Mouse (Mus musculus): Measurements from ENCODE around the gene Rrp15.
"Not testable (repeated sequence)": the region's sequence is repeated elsewhere in the genome, so short reads cannot be mapped to it uniquely, and the experiment has no call there.

Rrp15 gene

DNA sequence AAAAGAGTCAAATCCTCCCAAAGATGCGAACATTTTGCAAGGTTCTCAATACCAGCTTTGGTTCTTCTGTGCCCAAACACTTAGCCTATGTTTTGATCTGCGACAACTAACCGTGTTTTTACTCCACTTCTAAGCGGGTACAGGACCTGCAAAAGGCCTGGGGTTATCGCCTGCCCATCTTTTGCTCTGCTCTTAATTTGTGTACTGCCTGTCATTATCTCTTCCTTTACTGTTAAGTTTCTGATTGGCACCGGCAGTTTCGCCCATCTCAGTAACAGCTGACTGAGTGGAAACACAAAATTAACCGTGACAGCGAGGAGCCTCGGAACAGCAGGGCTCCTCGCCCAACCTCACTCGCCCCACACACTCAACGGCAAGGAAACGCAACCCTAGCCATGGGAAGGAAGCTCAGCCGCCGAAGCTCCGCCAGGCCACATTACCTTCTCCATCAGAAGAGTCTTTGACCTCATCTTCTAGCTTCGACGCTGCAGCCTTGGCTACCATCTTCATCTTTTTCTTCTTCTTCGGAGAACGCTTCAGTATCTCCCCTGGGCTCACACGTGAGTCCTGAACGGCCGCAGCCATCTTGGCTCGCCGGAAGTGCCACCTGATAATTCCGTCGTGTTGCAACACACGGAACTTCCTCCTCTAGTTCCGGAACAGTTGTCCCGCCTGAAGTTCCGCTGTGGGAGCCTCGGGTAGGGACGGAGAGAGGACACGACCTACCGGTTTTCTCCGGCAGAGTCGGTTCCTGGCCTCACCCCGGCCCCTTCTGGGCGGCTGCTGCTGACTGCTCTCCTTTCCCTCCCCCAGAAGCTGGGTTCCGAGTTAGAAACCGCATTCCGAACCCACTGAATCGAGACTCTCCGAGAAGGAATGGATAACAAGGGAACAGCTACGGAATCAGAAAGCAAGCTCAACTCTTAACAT, at the start of gene Rrp15:
Rrp15 (minus strand) TSS at position 635 of the 930 bp plus-strand sequence.
- DNase-seq (ENCODE audit: low spot score), result peak; percentile 83

DNA sequence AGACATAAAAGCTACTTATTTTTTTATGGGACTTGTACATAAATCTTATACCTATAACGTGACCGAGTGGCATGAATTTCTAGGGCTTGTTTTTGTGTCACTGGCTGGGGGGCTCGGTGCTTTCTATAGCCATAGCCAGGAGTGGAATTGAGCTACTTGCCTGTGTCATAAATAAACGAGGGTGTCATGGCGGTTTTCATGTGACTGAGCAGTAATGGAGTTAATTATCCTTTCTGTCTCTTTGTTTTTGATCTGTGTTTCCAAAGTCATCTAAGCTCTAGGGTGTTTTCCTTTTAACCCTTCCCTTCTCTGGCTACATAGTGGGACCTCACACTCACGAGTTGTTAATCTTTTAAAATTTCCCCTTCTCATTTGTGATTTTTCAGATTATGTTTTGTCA, 48.8 kb upstream of the Rrp15 start:
- DNase-seq (ENCODE audit: low spot score), result no peak

DNA sequence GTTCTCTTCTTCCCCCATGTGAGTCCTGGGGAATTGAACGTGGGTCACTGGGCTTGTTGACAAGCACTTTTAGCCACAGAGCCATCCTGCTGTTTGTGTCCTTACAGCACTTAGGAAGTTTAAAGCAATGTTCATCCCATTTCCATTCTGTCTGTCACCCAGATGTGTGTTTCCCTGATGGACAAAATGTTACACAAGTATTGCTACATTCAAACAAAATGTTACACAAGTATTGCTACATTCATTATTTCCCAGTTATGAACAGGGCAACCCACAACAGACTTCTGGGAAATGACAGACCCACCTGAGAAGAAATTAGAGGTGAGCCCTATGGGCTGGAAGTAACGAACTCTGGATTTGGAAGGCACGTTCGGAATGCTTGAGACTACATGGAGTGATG, 36.2 kb upstream of the Rrp15 start:
- DNase-seq (ENCODE audit: low spot score), result no peak

GRCm38 (mm10) chr1:186780826-186781225, 31.7 kb upstream of the Rrp15 start:
- no peak for DNase-seq (ENCODE audit: low spot score)

DNA sequence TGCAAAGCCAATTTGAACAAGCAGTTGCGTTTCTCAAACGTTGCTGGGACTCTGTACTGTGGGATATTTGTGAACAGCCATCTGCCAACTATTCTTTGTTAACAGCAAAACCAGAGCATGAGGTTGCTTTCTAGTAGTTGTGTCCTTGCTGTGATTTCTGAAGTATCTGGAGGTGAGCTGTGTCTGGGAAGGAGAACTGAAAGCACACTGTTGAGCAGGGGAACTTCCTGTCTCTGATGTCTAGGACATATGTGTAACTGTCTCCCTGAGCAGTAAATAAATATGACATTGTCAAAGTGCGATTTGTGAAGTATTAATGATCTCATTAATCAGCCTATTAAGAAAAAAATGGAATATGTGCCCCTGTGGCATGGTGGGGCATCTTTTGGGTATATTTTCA, 24.0 kb upstream of the Rrp15 start:
- DNase-seq (ENCODE audit: low spot score), result no peak

DNA sequence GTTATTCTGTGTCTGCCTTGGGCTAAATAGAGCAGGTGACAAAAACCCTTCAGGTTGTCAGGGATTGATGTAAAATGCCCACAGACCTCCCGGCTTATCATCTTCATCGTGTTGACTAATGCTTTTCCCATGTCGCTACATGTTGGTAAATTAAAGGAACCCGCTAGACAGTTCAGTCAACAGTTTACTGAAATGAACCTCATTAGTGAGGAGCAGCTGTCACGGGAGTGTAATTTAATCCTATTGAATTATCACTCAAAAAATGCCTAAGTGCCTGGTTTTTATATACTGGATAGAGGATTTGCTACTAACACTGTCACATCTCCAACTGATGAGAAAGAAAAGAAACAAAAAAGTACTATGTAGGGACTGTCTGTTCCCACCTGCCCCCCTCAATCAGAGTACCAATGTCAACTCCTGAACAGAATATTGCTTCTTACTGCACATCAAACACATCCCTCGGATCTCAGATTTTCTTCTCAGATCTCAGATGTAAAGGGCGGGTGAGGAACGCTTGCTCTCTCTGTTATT, 23.5 kb upstream of the Rrp15 start:
- no peak for DNase-seq (ENCODE audit: low spot score)

DNA sequence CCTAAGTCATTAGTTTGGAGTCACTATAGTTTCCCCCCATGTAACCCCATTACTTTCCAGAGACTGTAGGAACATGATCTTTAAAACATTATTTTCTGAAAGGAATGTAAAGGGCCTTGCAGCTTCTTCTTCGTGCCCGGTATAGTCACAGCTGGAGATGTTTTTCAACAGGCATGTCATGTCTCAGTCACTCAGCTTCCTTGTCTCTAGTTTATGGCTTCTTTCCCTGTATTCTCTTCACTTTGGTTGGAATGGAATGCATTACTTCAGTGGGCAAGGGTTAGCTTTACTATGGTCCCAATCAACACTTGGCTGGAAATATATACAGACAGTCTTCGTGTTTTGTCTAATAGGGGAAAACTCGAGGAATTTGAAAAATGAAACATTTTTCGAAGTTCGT, 22.8 kb upstream of the Rrp15 start:
- no peak for DNase-seq (ENCODE audit: low spot score)

DNA sequence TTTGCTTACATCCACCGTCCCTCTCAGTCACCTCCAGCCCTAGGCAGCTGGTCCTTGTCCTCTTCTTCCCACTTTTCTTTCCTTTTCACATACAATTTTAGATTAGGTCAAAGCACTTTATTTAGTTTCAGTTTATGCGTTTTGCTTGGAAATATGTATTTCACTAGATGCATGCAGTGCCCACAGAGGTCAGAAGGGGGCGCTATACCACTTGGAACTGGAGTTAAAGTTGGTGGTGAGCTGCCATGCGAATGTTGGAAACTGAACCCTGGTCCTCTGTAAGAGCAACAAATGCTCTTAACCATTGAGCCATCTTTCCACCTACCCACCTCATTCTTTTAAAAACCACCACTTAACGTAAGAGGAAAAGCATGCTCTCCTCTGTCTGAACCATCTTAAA, 21.5 kb upstream of the Rrp15 start:
- no peak for DNase-seq (ENCODE audit: low spot score)

- no peak for DNase-seq (ENCODE audit: low spot score)
These were observed 19.2 kb upstream of the Rrp15 start for GRCm38 (mm10) chr1:186768392-186768791.

DNA sequence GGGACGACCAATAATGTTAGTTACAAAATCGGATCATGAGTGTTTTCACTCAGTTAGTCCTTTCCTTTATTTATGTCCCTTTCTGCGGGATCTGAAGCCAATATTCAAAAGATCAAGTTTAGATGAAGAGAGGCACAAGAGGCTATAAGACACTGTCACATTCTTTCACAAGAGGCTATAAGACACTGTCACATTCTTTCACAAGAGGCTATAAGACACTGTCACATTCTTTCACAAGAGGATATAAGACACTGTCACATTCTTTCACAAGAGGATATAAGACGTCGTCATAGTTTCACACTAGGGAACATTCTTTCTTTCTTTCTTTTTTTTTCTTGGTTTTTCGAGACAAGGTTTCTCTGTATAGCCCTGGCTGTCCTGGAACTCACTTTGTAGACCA, 14.3 kb upstream of the Rrp15 start:
- DNase-seq (ENCODE audit: low spot score), result not testable (repeated sequence)

DNA sequence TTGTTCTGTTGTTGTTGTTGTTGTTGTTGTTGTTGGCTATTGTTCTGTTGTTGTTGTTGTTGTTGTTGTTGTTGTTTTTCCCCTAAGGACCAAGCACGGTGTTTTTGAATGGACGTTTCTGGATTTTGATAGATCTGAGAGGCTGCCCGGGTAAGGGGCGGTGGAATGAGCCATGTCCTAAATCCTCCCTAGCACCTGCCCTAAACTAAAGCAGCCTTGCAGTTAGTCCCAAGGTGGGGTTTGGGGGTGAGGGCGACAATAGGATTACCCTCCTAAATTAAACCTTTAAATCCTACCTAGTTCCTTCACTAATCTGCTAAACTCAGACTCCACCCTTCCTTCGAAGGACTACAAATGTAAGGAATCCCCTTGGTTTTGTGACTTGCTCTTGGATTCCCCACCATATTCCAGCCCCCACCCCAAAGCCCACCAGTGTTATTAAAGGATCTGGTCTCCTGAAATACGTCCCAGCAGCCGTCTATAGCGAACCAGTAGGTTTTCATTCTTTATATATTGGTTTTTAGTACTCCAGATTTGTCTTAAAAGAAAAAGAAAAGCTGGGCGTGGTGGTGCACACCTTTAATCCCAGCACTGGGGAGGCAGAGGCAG, 621 bp upstream of the Rrp15 start:
- no peak for DNase-seq (ENCODE audit: low spot score)

GRCm38 (mm10) chr1:186739828-186740227, 9.3 kb downstream of the Rrp15 start:
- no peak for DNase-seq (ENCODE audit: low spot score)

DNA sequence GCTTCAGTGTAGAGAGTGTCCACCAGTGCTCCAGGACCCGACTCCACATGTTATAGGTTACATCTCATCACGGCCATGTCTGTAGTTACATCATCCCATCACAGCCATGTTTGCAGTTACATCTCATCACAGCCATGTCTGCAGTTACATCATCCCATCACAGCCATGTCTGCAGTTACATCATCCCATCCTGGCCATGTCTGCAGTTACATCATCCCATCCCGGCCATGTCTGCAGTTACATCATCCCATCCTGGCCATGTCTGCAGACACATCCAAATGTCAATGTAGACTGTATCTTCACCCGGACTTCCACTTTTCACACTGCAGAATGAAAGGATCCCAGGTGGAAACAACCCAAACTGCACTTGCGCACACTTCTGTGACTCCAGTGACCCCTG, 13.6 kb downstream of the Rrp15 start:
- DNase-seq (ENCODE audit: low spot score), result no peak

DNA sequence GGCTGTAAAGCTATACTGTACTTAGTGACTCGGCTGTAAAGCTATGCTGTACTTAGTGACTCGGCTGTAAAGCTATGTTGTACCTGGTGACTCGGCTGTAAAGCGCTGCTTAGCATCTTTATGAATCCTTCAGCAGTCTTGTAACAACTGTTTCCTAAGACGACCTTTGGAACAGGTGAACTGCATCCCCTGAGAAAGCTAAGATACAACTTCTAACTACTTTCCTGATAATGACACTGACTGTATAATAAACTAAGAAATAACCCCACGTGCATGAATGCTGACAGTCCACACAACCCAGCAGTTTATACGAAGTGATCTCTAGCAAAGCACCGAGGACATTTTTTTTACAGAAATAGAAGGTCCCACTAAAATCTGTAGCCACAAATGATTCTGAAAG, 16.1 kb downstream of the Rrp15 start:
- DNase-seq (ENCODE audit: low spot score), result no peak

DNA sequence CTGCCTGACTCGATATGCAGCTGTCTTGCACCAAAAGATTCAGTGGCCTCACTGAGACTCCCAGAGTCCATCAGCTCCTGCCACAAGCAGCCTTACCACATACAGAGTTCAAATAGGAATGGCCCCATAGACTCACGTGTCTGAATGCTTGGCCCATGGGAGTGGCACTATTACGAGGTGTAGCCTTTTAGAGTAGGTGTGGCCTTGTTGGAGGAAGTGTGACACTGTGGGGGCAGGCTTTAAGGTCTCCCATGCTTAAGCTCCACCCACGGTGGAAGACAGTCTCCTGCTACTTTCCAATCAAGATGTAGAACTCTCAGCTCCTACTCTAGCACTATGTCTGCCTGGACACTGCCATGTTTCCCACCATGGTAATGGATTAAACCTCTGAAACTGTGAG, 20.4 kb downstream of the Rrp15 start:
- DNase-seq (ENCODE audit: low spot score), result no peak

DNA sequence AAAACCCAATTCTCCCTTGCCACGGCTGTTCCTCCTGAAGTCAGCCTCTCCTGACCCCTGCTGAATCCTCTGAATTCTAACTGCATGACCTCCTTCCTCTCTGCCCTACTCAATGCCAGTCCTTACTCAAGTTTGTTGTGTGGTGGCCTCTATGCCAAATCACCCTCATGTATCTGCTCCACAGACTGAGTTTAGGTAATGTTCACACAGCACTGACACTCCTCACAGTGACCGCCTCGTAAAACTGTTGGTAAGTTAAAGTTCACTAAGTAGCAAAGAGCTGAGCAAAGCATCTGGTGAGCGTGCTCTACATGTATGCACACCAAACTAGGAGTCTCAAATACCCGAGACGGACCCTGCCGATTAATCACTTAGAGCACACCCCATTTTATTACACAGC, 23.0 kb downstream of the Rrp15 start:
- DNase-seq (ENCODE audit: low spot score), result no peak

GRCm38 (mm10) chr1:186722299-186722698, 26.9 kb downstream of the Rrp15 start:
- DNase-seq (ENCODE audit: low spot score), result no peak

GRCm38 (mm10) chr1:186721846-186722245, 27.3 kb downstream of the Rrp15 start:
- DNase-seq (ENCODE audit: low spot score), result peak; percentile 77

DNA sequence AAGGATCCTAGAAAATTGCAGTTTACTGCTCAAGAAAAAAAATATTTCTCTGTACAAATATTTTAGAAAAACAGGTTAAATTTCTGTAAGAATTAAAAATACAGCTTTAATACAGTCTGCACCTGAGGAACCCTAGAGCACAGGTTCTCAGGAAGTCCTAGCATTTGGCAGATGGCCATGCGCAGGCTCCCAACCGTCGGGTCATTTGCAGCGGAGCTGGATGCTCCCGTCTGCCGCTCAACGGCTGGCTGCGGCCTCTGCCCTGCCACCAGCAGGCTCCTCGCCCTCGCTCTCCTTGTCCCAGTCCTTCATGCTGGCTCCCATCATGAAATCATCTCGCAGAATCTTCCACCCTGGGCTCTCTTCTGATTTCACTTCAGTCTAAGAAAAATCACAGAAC, 28.0 kb downstream of the Rrp15 start:
- DNase-seq (ENCODE audit: low spot score), result no peak

- no peak for DNase-seq (ENCODE audit: low spot score)
These were observed 29.4 kb downstream of the Rrp15 start for GRCm38 (mm10) chr1:186719708-186720107.

GRCm38 (mm10) chr1:186718881-186719280, 30.3 kb downstream of the Rrp15 start:
- DNase-seq (ENCODE audit: low spot score), result no peak

GRCm38 (mm10) chr1:186714980-186715896, 33.9 kb downstream of the Rrp15 start:
- peak; percentile 26 for DNase-seq (ENCODE audit: low spot score)
